Mouse (Mus musculus): Measurements from ENCODE around the gene Krtap19-4.

DNA sequence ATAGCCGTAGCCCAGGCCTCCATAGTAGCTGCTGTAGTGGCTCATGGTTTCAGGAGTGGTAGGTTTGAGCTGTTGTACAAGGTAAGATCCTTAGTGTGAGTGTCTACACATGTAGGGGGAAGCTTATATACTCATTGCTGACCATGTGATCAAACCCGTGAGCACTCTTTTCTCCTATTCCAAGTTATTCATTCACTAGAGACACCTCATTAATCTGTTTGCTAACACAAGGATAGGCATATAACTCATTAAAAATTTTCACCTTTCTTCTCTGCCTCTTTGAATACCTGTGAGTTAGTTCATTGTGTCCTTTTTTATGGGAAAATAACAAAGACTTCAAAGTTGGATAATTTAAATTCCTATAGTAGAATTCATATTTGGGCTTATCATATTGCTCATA lies 7.0 kb downstream of the Krtap19-4 start, which contains the start of gene Krtap19-3:
- TF ChIP-seq CTCF (conservative IDR thresholded peaks at IDR 0.05; ENCODE audit: low read length) = no peak
- no peak for TF ChIP-seq NANOG (IDR thresholded peaks at IDR 0.05; ENCODE audit: borderline replicate concordance, low read length)
